Mouse (Mus musculus) G1E (cell line): ENCODE measurements at regions not wholly inside any gene's neighbourhood (a gene's known extent, or its start where the extent isn't known, plus 50 kb on each side); places are given as distances from the start of the nearest gene placed in this dataset.

Experiments
- CTCF ChIP-seq: IDR thresholded peaks from 2 replicates; pipeline ENCODE4 v1.5.1; 2012; ENCODE audit warnings: low read depth, low read length, inconsistent platforms, mixed read lengths
- GATA1 ChIP-seq: IDR thresholded peaks from 2 replicates; pipeline ENCODE4 v1.6.1; 2012; ENCODE audit warnings: borderline replicate concordance, low read length, inconsistent platforms, mixed read lengths
- GATA2 ChIP-seq: IDR thresholded peaks from 2 replicates; pipeline ENCODE4 v1.6.1; 2012; ENCODE audit warnings: low read depth, low read length, inconsistent platforms, borderline replicate concordance
- POLR2AphosphoS5 ChIP-seq: IDR thresholded peaks from 2 replicates; pipeline ENCODE4 v1.6.1; 2012; ENCODE audit warnings: low read depth, low read length, inconsistent platforms; ENCODE audit not compliant: insufficient replicate concordance
- TAL1 ChIP-seq: conservative IDR thresholded peaks from 2 replicates; pipeline ENCODE4 v1.6.1; 2012; ENCODE audit warnings: low read depth, low read length, inconsistent platforms, mixed read lengths

- no peak for TF ChIP-seq CTCF
- no peak for TF ChIP-seq TAL1
- no peak for TF ChIP-seq GATA1
- no peak for TF ChIP-seq POLR2AphosphoS5
- TF ChIP-seq GATA2, result no peak
Observed at GRCm38 (mm10) chr4:55136283-55136682, 191.4 kb downstream of the Zfp462 start.
